Mouse (Mus musculus): ENCODE measurements around the gene Plbd2.

DNA sequence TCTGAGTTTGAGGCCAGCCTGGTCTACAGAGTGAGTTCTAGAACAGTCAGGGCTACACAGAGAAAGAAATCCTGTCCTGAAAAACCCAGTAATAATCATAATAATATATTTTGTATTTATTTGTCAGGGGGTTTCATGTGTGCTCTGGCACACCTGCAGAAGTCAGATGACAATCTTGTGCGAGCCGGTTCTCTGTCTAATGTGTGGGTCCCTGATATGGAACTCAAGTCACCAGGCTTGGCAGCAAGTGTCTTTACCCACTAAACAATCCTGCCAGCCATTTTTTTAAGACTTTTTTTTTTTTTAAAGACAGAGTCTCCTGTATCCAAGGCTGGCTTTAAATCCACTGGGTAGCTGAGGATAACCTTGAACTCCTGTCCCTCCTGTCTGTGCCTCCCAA, 30.1 kb downstream of the Plbd2 start:
- TF ChIP-seq MAX (IDR thresholded peaks at IDR 0.05) (no peak), CTCF (IDR thresholded peaks at IDR 0.05; ENCODE audit: control insufficient read depth, insufficient read depth, insufficient read length) (no peak), USF1 (IDR thresholded peaks at IDR 0.05; ENCODE audit: low read depth) (no peak), MYOG (IDR thresholded peaks at IDR 0.05; ENCODE audit: control insufficient read depth, extremely low read depth, insufficient read length) (no peak), MYOD1 (IDR thresholded peaks at IDR 0.05; ENCODE audit: control insufficient read depth, insufficient read length, low read depth) (no peak), CEBPB (IDR thresholded peaks at IDR 0.05; ENCODE audit: low read depth) (no peak), FOSL1 (IDR thresholded peaks at IDR 0.05; ENCODE audit: insufficient read depth, low read length, poor library complexity, severe bottlenecking) (no peak)

Measured in C2C12 (cell line).